Mouse (Mus musculus) left cerebral cortex, adult 2 months (tissue): ENCODE data around the gene Rnasel. TPM values are rescaled to one million over a fixed set of nuclear protein-coding genes. Genes with fewer than 3 reads are reported as not detected.

Experiments
- DNase-seq, 2 experiments: peaks; one replicate each; pipeline ENCODE4 v3.0.0; 2021 to 2022; ENCODE audit warnings: low spot score in 2 of 2, mixed read lengths in 1 of 2; ENCODE audit errors: extremely low spot score in 1 of 2
- H3K27ac ChIP-seq: fragments of 200-600 bp; 2 replicates; pipeline ENCODE4 v1.8.1; 2022
- H3K4me3 ChIP-seq: fragments of 200-600 bp; 2 replicates; pipeline ENCODE4 v1.8.1; 2022
- CTCF ChIP-seq: fragments of 200-600 bp; IDR thresholded peaks from 2 replicates; pipeline ENCODE4 v1.8.1; 2022; ENCODE audit warnings: antibody characterized with exemption, mild to moderate bottlenecking, moderate library complexity
- intact Hi-C: fragments of 180-260 bp; cut with DNase I; formaldehyde crosslinking; loops from one replicate; pipeline ENCODE4 v1.15.1; 2025
- total RNA-seq, 2 experiments: library from RNA; stranded (reverse); gene quantifications; 2 replicates each; pipeline ENCODE4 v1.2.3; 2021

Gene Rnasel
- total RNA-seq, 2 experiments from 2014 or later, result 10.9 to 12.5 TPM

- TF ChIP-seq CTCF, result no peak
These were observed 36.6 kb upstream of the Rnasel start for GRCm38 (mm10) chr1:153712633-153713032.

GRCm38 (mm10) chr1:153717990-153718389 is 31.2 kb upstream of the Rnasel start:
- intact Hi-C loops, result no loop called here
- Histone ChIP-seq H3K4me3 (no peak overlapping the region), H3K27ac (no peak overlapping the region)
- TF ChIP-seq CTCF, result no peak
- no peak for DNase-seq

More at GRCm38 (mm10) chr1:153712633-153713032, 36.6 kb upstream of the Rnasel start:
- intact Hi-C loops, result no loop called here
- H3K27ac ChIP-seq, result no peak overlapping the region
- H3K4me3 ChIP-seq, result no peak overlapping the region
- no peak for DNase-seq

- no peak overlapping the region for H3K4me3 ChIP-seq
- no peak for DNase-seq
- intact Hi-C loops, result no loop called here
- no peak for TF ChIP-seq CTCF
- no peak overlapping the region for H3K27ac ChIP-seq
These were observed 28.3 kb upstream of the Rnasel start for GRCm38 (mm10) chr1:153720935-153721334.

- TF ChIP-seq CTCF, result no peak
- intact Hi-C loops, result no loop called here
- Histone ChIP-seq H3K4me3 (no peak overlapping the region), H3K27ac (no peak overlapping the region)
- DNase-seq, result no peak
These were observed 27.5 kb upstream of the Rnasel start for GRCm38 (mm10) chr1:153721565-153722310.

GRCm38 (mm10) chr1:153723426-153723825 is 25.8 kb upstream of the Rnasel start:
- no peak for TF ChIP-seq CTCF
- Histone ChIP-seq H3K4me3 (no peak overlapping the region), H3K27ac (no peak overlapping the region)
- intact Hi-C loops, result no loop called here
- DNase-seq, result no peak

- intact Hi-C loops, result no loop called here
- DNase-seq, result no peak
- TF ChIP-seq CTCF, result no peak
- Histone ChIP-seq H3K4me3 (no peak overlapping the region), H3K27ac (no peak overlapping the region)
These were observed 22.6 kb upstream of the Rnasel start for GRCm38 (mm10) chr1:153726636-153727035.

- Histone ChIP-seq H3K4me3 (no peak overlapping the region), H3K27ac (no peak overlapping the region)
- no peak for DNase-seq
- intact Hi-C loops, result no loop called here
- TF ChIP-seq CTCF, result no peak
These were observed 19.4 kb upstream of the Rnasel start for GRCm38 (mm10) chr1:153729806-153730205.

DNA sequence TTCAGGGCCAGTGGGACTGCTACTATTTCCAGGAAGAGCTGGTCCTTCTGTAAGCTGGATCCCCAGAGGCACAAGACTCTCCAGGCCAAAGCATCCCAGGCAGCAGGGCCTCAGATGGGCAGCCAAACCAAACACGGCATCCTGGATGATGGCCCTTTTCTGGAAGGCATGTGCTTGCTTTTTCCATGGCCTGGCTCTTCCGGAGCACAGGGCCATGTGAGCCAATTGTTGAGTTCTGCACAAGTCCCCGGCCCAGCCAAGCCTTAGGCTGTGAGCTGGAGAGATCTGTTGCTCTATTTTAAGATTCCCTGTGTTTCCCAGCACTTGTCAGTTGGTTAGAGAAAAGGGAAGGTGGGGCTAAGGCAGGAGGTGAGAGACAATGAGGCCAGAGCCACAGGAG is 18.6 kb upstream of the Rnasel start:
- intact Hi-C loops, result no loop called here
- H3K27ac ChIP-seq, result 0 out of 2 replicates have a peak overlapping the region, but pooled peaks have one; percentile 8
- no peak for DNase-seq
- no peak overlapping the region for H3K4me3 ChIP-seq
- no peak for TF ChIP-seq CTCF

DNA sequence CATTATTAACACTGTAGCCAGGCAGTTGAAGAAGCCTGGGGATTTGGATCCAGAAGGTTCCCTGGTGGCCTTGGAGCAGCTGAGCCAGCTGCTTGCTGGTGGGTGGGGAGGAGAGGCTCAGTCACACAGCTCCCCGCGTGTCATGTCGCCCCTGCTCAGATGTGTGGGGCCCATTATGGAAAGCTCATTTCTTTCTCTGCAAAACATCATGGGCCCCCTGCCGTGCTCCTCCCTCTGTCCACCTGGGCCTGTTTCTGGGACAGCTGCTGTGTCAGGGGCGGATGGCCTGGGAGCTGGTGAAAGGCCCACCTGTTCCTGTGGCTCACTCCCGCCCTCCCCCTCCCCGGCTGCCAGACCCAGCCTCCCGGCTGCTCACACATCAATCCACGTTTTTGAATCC is 16.0 kb upstream of the Rnasel start:
- intact Hi-C loops, result no loop called here
- no peak for DNase-seq
- TF ChIP-seq CTCF, result no peak
- Histone ChIP-seq H3K27ac (no peak overlapping the region), H3K4me3 (no peak overlapping the region)

- intact Hi-C loops, result no loop called here
- no peak for TF ChIP-seq CTCF
These were observed 14.4 kb upstream of the Rnasel start for GRCm38 (mm10) chr1:153734866-153735265.

DNA sequence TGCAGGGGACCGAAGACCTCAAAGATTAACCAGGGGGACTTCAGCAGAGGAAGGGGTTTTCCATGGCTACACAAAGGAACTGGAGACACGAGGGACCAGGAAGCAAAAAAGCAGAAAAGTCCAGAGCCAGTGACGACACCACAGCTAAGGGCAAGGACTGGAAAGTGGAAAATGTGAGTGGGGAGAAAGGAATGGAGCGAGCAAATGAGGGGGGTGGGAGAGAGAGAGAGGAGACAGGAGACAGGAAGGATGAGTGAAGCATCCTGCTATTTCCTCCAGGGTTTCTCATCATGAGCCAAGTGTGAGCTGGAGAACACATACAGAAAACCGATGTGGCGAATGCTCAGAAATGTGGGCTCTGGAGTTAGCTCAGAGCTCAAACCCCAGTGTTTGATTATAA is 13.1 kb upstream of the Rnasel start:
- H3K27ac ChIP-seq, result no peak overlapping the region
- no peak for DNase-seq
- intact Hi-C loops, result no loop called here
- H3K4me3 ChIP-seq, result no peak overlapping the region
- TF ChIP-seq CTCF, result no peak

More at GRCm38 (mm10) chr1:153734866-153735265, 14.4 kb upstream of the Rnasel start:
- Histone ChIP-seq H3K27ac (no peak overlapping the region), H3K4me3 (no peak overlapping the region)
- DNase-seq, result no peak

DNA sequence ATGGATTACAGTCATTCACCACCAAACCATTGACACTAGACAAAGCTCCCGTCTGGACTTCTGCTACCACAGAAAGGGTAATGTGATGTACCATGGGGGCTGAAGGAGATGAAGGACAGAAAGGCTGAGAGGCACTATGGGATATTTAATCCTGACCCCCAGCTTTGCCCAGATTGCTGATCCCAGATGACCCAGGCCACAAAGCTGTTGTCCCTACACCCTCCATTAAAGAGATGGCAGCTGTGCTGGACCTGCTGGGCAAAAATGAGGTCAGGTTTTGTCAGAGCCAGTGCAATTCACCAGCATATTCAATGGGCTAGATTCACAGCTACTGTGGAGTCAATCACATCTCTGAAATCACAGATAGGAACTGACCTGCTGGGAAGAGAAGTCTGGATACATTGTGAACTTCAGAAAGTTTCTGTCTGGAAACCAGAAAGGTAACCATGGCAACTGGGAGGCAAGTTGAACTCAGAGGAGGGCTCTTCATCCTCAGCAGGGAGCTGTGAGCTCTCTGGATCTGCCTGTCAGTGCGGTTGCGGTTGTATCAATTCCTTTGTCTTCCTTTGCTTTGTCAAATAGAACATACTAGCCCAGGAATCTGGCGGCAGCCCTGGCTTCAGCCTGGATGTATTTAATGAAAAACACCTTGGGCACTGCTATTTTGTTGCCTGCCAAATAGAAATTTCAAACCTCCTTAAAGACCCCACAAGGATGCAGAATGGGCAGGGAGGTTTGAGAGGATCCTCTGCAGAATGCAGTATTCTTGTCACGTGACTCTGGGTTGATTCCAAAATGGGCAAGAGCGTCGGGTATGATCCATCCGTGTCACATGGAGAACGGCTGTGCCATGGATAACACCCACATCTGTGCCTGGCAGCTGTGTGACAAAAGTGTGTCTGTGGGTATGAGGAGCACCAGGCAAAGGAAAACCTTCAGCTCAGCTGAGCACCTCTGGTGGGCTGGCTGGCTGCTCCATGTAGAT is 11.8 kb upstream of the Rnasel start:
- intact Hi-C loops, result no loop called here
- DNase-seq, result no peak
- TF ChIP-seq CTCF, result no peak
- H3K4me3 ChIP-seq, result no peak overlapping the region
- no peak overlapping the region; the same call in 1 of the 2 replicates for H3K27ac ChIP-seq
